Mouse (Mus musculus) liver, embryonic 15.5 days (tissue): Measurements from ENCODE around the gene Rexo1. TPM values are rescaled to one million over a fixed set of nuclear protein-coding genes. Genes with fewer than 3 reads are reported as not detected.

Experiments
- ATAC-seq: fragments of 200-750 bp; cut with Nextera tagmentation; 2 replicates; pipeline ENCODE4 v1.8.0; 2017; ENCODE audit warnings: moderate number of reproducible peaks, mild to moderate bottlenecking, moderate library complexity; ENCODE audit not compliant: insufficient read depth
- H3K27ac ChIP-seq: fragments of 300-500 bp; sonication (generic); replicated peaks from 2 replicates; pipeline ENCODE4 v1.5.1; 2015; ENCODE audit warnings: mild to moderate bottlenecking, inconsistent platforms
- H3K27me3 ChIP-seq: fragments of 300-500 bp; sonication (generic); 2 replicates; pipeline ENCODE4 v1.6.1; 2015; ENCODE audit warnings: mild to moderate bottlenecking, inconsistent platforms
- H3K36me3 ChIP-seq: fragments of 300-500 bp; sonication (generic); replicated peaks from 2 replicates; pipeline ENCODE4 v1.6.1; 2015; ENCODE audit warnings: moderate library complexity, mild to moderate bottlenecking, inconsistent platforms
- H3K4me1 ChIP-seq: fragments of 300-500 bp; sonication (generic); replicated peaks from 2 replicates; pipeline ENCODE4 v1.6.1; 2015; ENCODE audit warnings: inconsistent platforms
- H3K4me2 ChIP-seq: fragments of 300-500 bp; sonication (generic); 2 replicates; pipeline ENCODE4 v1.6.1; 2015; ENCODE audit warnings: moderate library complexity, mild to moderate bottlenecking, inconsistent platforms
- H3K4me3 ChIP-seq: fragments of 300-500 bp; sonication (generic); replicated peaks from 2 replicates; pipeline ENCODE4 v1.5.1; 2015; ENCODE audit warnings: mild to moderate bottlenecking, inconsistent platforms
- H3K9ac ChIP-seq: fragments of 300-500 bp; sonication (generic); 2 replicates; pipeline ENCODE4 v1.6.1; 2015; ENCODE audit warnings: moderate library complexity, mild to moderate bottlenecking, inconsistent platforms
- H3K9me3 ChIP-seq: fragments of 300-500 bp; sonication (generic); replicated peaks from 2 replicates; pipeline ENCODE4 v1.6.1; 2016; ENCODE audit warnings: inconsistent platforms
- WGBS: fragments of 180-500 bp; shearing (Covaris S2); methylation state at CpG from one replicate; pipeline ENCODE4 v1.1.7; 2015; ENCODE audit warnings: mixed read lengths; ENCODE audit not compliant: insufficient replicate concordance; 5-methylcytosine and 5-hydroxymethylcytosine counted together
- polyA plus RNA-seq: library from polyadenylated mRNA; unstranded; fragments of >200 nt; fragmentation: Nextera tagmentation; extraction: Ambion mirVana; gene quantifications from 2 replicates; pipeline ENCODE4 v1.2.1, GENCODE M21; 2015

The Rexo1 gene
- polyA plus RNA-seq, 1 experiment from 2014 or later, result 12.8 TPM

GRCm38 (mm10) chr10:80603364-80603763 is 42.0 kb upstream of the Rexo1 start:
- H3K4me1 ChIP-seq, result peaks cover 82% of the 10 kb centered on the region
- 15% methylated on average over 7 of the region's 7 CpGs for WGBS
- ATAC-seq, result peak; percentile 10; the same call in 1 of the 2 replicates

GRCm38 (mm10) chr10:80602698-80603325 is 41.5 kb upstream of the Rexo1 start, which contains the start of the genes Scamp4 and Adat3:
Gene Scamp4 (plus strand): TSS chr10:80602872.
Gene Adat3 (plus strand): TSS chr10:80602880.
- Histone ChIP-seq H3K27me3 (no peaks in the 10 kb centered on the region), H3K27ac (peak within 1 kb of the TSS; percentile 94), H3K4me2 (peak within 1 kb of the TSS; percentile 85), H3K4me3 (peak within 1 kb of the TSS; percentile 73), H3K9me3 (no peaks in the 10 kb centered on the region), H3K4me1 (peaks cover 82% of the 10 kb centered on the region), H3K36me3 (peaks cover 21% of the 10 kb centered on the region), H3K9ac (peak within 1 kb of the TSS; percentile 68)
- ATAC-seq, result peak; percentile 87
- WGBS, result under 1% methylated on average over 54 of the region's 54 CpGs

More at GRCm38 (mm10) chr10:80603364-80603763, 42.0 kb upstream of the Rexo1 start:
- peak overlapping the region; percentile 85 for H3K4me2 ChIP-seq
- H3K9me3 ChIP-seq, result no peaks in the 10 kb centered on the region
- H3K4me3 ChIP-seq, result peak overlapping the region; percentile 73
- H3K27ac ChIP-seq, result peak overlapping the region; percentile 94
- H3K9ac ChIP-seq, result peak overlapping the region; percentile 68
- H3K27me3 ChIP-seq, result no peaks in the 10 kb centered on the region
- H3K36me3 ChIP-seq, result peaks cover 27% of the 10 kb centered on the region

DNA sequence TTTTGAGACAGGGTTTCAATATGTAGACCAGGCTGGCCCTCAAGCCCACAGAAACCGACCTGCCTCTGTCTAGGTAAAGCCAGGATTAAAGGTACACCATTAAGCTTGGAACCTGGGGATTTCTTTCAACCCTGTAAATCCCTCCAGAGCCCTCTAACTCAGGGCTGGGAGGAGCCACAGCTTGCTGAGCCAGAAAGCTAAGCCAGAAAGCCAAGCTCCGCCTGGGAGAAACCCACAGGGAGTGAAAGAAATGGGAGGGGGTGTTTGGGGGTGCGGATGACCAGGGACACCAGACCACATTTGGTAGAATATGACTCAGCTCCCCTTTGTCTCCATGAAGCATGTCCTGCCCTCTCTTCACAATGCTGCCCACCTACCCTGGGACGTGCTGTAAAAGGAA is 35.0 kb upstream of the Rexo1 start:
- ATAC-seq, result no peak
- no peaks in the 10 kb centered on the region for H3K36me3 ChIP-seq
- H3K4me3 ChIP-seq, result no peak overlapping the region
- H3K27me3 ChIP-seq, result no peaks in the 10 kb centered on the region
- H3K9me3 ChIP-seq, result no peaks in the 10 kb centered on the region
- H3K4me1 ChIP-seq, result peaks cover 43% of the 10 kb centered on the region
- H3K27ac ChIP-seq, result no peak overlapping the region
- H3K9ac ChIP-seq, result no peak overlapping the region
- H3K4me2 ChIP-seq, result no peak overlapping the region
- WGBS, result 52% methylated on average over 4 of the region's 4 CpGs

GRCm38 (mm10) chr10:80589879-80590854 is 28.8 kb upstream of the Rexo1 start, which contains the start of gene Abhd17a:
Gene Abhd17a (minus strand): TSS chr10:80590341.
- H3K27ac ChIP-seq, result peak within 1 kb of the TSS; percentile 78
- H3K4me1 ChIP-seq, result peaks cover 57% of the 10 kb centered on the region
- H3K36me3 ChIP-seq, result peaks cover 14% of the 10 kb centered on the region; the same call in 1 of the 2 replicates
- H3K4me2 ChIP-seq, result peak within 1 kb of the TSS; percentile 93
- H3K4me3 ChIP-seq, result peak within 1 kb of the TSS; percentile 92
- peak; percentile 95 for ATAC-seq
- H3K27me3 ChIP-seq, result no peaks in the 10 kb centered on the region
- no peaks in the 10 kb centered on the region for H3K9me3 ChIP-seq
- H3K9ac ChIP-seq, result peak within 1 kb of the TSS; percentile 95
- WGBS, result under 1% methylated on average over 73 of the region's 73 CpGs

DNA sequence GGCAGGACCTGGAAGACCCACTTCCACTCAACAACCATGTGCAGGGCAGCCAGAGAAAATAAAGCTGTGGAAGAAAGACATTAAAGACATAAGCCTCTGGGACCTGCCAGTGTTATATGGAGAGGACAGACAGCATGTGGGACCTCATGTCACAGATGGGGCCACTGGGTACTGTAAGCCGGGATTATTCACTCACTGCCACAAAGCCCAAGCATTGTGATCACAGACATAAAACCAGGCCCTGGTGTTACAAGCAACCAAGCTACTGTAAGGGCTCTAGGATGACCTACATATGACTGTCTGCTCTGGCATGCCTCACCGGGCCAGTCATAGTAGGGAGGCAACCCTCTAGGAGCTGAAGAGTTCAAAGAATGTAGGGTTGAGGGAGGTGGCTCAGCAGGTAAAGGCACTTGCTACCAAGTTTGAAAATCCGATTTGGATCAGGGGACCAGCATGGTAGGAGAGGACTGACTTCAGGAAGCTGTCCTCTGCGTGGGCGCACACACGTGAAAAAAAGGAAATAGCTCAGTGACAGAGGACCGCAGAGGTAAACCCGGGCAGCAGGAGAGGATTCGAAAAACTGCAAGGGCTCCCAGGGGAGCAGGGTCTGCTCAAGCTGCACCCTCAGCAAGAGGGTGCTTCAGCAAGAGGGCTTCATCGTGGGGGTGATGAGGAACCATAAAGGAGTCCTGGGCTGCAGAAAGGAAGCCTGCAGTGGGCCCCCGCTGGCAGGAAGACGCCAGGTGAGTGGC is 27.9 kb upstream of the Rexo1 start:
- H3K4me1 ChIP-seq, result peaks cover 65% of the 10 kb centered on the region
- peak overlapping the region; percentile 92 for H3K4me3 ChIP-seq
- H3K27me3 ChIP-seq, result no peaks in the 10 kb centered on the region
- H3K4me2 ChIP-seq, result peak overlapping the region; percentile 93
- H3K9me3 ChIP-seq, result no peaks in the 10 kb centered on the region
- peak overlapping the region; percentile 95 for H3K9ac ChIP-seq
- WGBS, result 7% methylated on average over 12 of the region's 12 CpGs
- H3K36me3 ChIP-seq, result peaks cover 22% of the 10 kb centered on the region; the same call in 1 of the 2 replicates
- peak overlapping the region; percentile 78 for H3K27ac ChIP-seq
- no peak for ATAC-seq

DNA sequence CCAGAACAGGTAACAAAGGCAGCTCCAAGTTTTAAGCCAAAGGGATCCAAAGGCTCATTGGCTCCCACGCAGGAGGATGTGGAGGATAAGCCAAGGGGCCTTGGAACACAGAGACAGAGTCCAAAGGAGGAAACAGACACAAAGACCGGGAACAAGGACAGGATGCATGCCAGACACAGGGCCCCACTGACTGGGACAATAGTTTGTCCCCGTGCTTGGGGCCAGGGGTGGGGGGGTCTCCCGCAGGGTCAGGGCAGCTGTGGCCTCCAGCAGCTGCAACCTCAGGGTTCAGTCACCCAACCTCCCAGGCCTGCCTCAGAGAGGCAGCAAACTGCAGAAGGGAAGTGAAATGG is 25.9 kb upstream of the Rexo1 start:
- no peak for ATAC-seq
- Histone ChIP-seq H3K27ac (0 out of 2 replicates have a peak overlapping the region, but pooled peaks have one; percentile 16), H3K4me2 (no peak overlapping the region), H3K4me3 (no peak overlapping the region), H3K9ac (no peak overlapping the region; the same call in 1 of the 2 replicates), H3K27me3 (no peaks in the 10 kb centered on the region), H3K4me1 (peaks cover 77% of the 10 kb centered on the region), H3K9me3 (no peaks in the 10 kb centered on the region), H3K36me3 (peaks cover 39% of the 10 kb centered on the region)
- WGBS, result 58% methylated on average over 4 of the region's 4 CpGs

DNA sequence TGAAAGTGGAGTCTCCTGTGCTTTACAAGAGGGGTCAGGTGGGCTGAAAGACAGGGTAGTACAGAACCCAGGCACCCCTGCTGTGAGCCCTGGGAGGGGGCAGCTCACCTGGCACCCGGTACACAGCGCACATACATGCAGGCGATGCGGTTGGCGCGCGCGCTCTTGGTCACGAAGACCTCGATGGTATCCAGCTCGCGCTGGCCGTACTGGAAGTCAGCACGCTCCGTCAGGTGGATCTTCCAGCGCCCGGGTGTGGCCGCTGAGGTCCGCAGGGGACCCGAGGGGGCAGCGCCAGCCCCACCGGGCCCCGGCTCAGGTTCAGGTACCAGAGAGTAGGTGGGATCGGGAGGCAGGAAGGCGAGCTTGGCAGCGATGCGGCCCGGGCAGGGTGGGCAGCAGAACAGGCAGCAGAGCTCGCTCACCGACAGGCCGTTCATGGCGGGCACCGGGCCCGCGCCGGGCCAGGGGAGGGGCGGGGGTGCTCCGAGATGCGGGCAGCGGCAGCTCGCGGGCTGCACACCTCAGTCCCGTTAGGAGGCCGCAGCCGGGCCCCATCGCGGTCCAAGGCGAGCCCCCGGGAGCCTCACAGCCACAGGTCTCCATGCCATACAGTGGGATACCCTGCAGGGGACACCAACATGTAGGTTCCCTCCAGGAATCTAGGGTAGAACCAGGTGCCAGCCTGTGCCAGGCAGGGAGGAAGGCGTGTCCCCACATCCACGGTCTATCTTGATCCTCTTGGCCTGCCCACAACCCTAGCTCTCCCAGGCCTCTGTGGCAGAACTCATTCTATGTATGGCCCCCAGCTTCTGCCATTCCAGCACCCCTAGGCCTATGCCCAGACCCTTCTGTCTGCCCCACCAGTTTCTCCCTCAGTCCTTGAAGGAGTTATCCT is 25.3 kb upstream of the Rexo1 start:
- WGBS, result 91% methylated on average over 47 of the region's 51 CpGs
- H3K27me3 ChIP-seq, result no peaks in the 10 kb centered on the region
- H3K9ac ChIP-seq, result no peak overlapping the region; the same call in 1 of the 2 replicates
- no peak for ATAC-seq
- peaks cover 42% of the 10 kb centered on the region for H3K36me3 ChIP-seq
- H3K27ac ChIP-seq, result 0 out of 2 replicates have a peak overlapping the region, but pooled peaks have one; percentile 16
- H3K4me3 ChIP-seq, result no peak overlapping the region
- peaks cover 77% of the 10 kb centered on the region for H3K4me1 ChIP-seq
- H3K9me3 ChIP-seq, result no peaks in the 10 kb centered on the region
- no peak overlapping the region for H3K4me2 ChIP-seq

GRCm38 (mm10) chr10:80585581-80585980 is 24.2 kb upstream of the Rexo1 start:
- peaks cover 46% of the 10 kb centered on the region for H3K36me3 ChIP-seq
- H3K9ac ChIP-seq, result no peak overlapping the region
- no peak overlapping the region for H3K4me3 ChIP-seq
- WGBS, result 85% methylated on average over 8 of the region's 8 CpGs
- H3K27ac ChIP-seq, result no peak overlapping the region
- peaks cover 70% of the 10 kb centered on the region for H3K4me1 ChIP-seq
- no peaks in the 10 kb centered on the region for H3K27me3 ChIP-seq
- no peak for ATAC-seq
- H3K4me2 ChIP-seq, result no peak overlapping the region
- no peaks in the 10 kb centered on the region for H3K9me3 ChIP-seq

GRCm38 (mm10) chr10:80584642-80585552 is 23.5 kb upstream of the Rexo1 start:
- 65% methylated on average over 12 of the region's 12 CpGs for WGBS
- Histone ChIP-seq H3K4me1 (peaks cover 69% of the 10 kb centered on the region), H3K36me3 (peaks cover 46% of the 10 kb centered on the region), H3K27me3 (no peaks in the 10 kb centered on the region), H3K9ac (no peak overlapping the region), H3K4me3 (no peak overlapping the region), H3K27ac (0 out of 2 replicates have a peak overlapping the region, but pooled peaks have one; percentile 16), H3K9me3 (no peaks in the 10 kb centered on the region), H3K4me2 (no peak overlapping the region)
- peak; percentile 11; the same call in 1 of the 2 replicates for ATAC-seq
